Mouse (Mus musculus) midbrain, embryonic 12.5 days (tissue): Measurements from ENCODE around the gene Slc19a1. TPM values are rescaled to one million over a fixed set of nuclear protein-coding genes. Genes with fewer than 3 reads are reported as not detected.

Experiments used
- ATAC-seq: fragments of 200-750 bp; cut with Nextera tagmentation; 2 replicates; pipeline ENCODE4 v1.8.0; 2017; ENCODE audit warnings: low read depth, moderate TSS enrichment, moderate library complexity; ENCODE audit not compliant: low FRiP score
- H3K27ac ChIP-seq: fragments of 300-500 bp; sonication (generic); replicated peaks from 2 replicates; pipeline ENCODE4 v1.5.1; 2016; ENCODE audit warnings: mild to moderate bottlenecking
- H3K27me3 ChIP-seq: fragments of 300-500 bp; sonication (generic); 2 replicates; pipeline ENCODE4 v1.6.1; 2016; ENCODE audit warnings: mild to moderate bottlenecking
- H3K36me3 ChIP-seq: fragments of 300-500 bp; sonication (generic); 2 replicates; pipeline ENCODE4 v1.6.1; 2016
- H3K4me1 ChIP-seq: fragments of 300-500 bp; sonication (generic); 2 replicates; pipeline ENCODE4 v1.6.1; 2016
- H3K4me2 ChIP-seq: fragments of 300-500 bp; sonication (generic); replicated peaks from 2 replicates; pipeline ENCODE4 v1.6.1; 2016; ENCODE audit warnings: mild to moderate bottlenecking, moderate library complexity
- H3K4me3 ChIP-seq: fragments of 300-500 bp; sonication (generic); 2 replicates; pipeline ENCODE4 v1.5.1; 2016; ENCODE audit warnings: mild to moderate bottlenecking
- H3K9ac ChIP-seq: fragments of 300-500 bp; sonication (generic); replicated peaks from 2 replicates; pipeline ENCODE4 v1.6.1; 2016; ENCODE audit warnings: mild to moderate bottlenecking, moderate library complexity
- H3K9me3 ChIP-seq: fragments of 300-500 bp; sonication (generic); 2 replicates; pipeline ENCODE4 v1.6.1; 2016; ENCODE audit warnings: mild to moderate bottlenecking
- WGBS: fragments of 180-500 bp; shearing (Covaris S2); methylation state at CpG from one replicate; pipeline ENCODE4 v1.1.7; 2016; 5-methylcytosine and 5-hydroxymethylcytosine counted together
- polyA plus RNA-seq: library from polyadenylated mRNA; unstranded; fragments of >200 nt; fragmentation: Nextera tagmentation; extraction: Ambion mirVana; gene quantifications from 2 replicates; pipeline ENCODE4 v1.2.1, GENCODE M21; 2016

The Slc19a1 gene
- polyA plus RNA-seq, 1 experiment from 2014 or later = 33.6 TPM

DNA sequence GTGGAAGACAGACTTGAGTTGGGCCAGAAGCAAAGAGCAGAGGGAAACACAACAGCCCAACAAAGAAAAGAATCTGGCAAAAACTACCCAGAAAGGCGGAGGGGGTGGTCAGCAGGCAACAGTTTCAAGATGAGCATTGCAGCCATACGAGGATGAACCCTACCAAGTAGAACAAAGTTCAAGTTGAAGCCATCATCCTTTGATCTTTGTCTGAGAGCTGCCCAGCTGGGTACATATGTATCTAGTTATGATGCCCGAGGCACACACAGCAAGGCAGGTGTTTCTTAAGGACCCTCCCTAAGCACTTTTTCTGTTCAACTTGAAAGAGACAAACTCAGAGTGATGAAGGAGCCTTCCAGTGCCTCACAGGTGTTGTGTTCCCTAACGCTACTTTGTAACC lies 67.7 kb downstream of the Slc19a1 start:
- Histone ChIP-seq H3K9me3 (no peaks in the 10 kb centered on the region), H3K36me3 (no peaks in the 10 kb centered on the region), H3K4me2 (no peak overlapping the region), H3K9ac (no peak overlapping the region), H3K4me3 (no peak overlapping the region), H3K27ac (no peak overlapping the region), H3K27me3 (no peaks in the 10 kb centered on the region), H3K4me1 (peaks cover 11% of the 10 kb centered on the region)
- ATAC-seq = no peak
- 87% methylated on average over 4 of the region's 4 CpGs for WGBS

DNA sequence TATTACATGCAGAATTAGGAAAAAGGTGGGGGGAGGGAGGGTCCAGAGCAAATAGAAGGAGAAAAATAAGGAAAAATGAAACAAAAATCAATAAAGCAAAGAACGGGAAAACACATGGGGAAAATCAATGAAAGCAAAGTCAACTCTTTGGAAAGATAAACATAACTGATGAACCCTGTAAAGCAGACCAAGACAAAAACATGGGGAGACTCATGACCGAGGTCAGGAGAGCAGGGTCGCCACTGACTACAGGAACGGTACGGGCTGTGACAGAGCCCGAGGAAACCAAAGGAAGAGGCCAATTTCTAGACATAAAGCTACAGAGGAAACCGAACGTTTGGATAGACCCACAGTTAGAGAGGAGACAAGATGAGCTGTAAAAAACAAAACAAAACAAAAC lies 71.6 kb downstream of the Slc19a1 start:
- Histone ChIP-seq H3K27ac (no peak overlapping the region), H3K4me1 (no peaks in the 10 kb centered on the region), H3K9me3 (no peaks in the 10 kb centered on the region), H3K27me3 (no peaks in the 10 kb centered on the region), H3K4me3 (no peak overlapping the region), H3K9ac (no peak overlapping the region), H3K4me2 (no peak overlapping the region), H3K36me3 (no peaks in the 10 kb centered on the region)
- 69% methylated on average over 8 of the region's 8 CpGs for WGBS
- ATAC-seq = no peak

DNA sequence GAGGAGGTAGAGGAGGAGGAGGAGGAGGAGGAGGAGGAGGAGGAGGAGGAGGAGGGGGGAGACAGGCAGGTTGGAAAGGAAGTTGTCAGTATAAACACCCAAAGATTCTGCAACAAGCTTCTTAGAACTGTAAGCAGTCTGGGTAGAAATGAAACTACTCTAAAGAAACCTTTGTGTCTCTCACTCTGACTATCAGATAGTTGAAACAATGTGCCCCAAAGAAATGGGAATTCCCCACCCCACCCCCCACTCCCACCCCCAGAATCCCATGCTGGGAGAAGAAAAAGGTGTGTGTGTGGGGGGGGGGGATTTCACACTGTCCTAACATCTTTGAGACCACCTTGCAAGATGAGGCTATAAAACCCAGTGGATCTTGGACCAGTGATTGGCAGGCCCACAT lies 72.3 kb downstream of the Slc19a1 start:
- no peaks in the 10 kb centered on the region for H3K27me3 ChIP-seq
- H3K4me3 ChIP-seq = no peak overlapping the region
- no peaks in the 10 kb centered on the region for H3K4me1 ChIP-seq
- H3K9me3 ChIP-seq = no peaks in the 10 kb centered on the region
- H3K4me2 ChIP-seq = no peak overlapping the region
- no peak overlapping the region for H3K9ac ChIP-seq
- H3K36me3 ChIP-seq = no peaks in the 10 kb centered on the region
- no peak for ATAC-seq
- H3K27ac ChIP-seq = no peak overlapping the region

DNA sequence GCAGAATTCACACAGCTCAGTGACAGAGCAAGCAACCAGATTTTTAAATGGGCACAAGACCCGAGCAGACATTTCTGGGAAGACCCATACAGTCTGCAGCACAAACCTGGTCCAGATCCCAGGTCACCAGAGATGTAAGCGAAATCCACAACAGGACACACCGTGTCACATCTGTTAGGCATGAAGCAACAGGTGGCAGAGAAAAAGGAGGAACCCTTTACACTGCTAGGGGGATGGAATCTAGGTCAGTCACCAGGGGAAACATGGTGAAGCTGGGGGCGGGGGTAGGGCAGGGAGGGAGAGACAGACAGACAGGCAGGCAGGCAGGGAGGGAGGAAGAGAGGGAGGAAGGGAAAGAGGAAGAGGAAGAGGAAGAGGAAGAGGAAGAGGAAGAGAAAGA lies 76.1 kb downstream of the Slc19a1 start:
- Histone ChIP-seq H3K4me1 (no peaks in the 10 kb centered on the region), H3K9ac (no peak overlapping the region), H3K36me3 (no peaks in the 10 kb centered on the region), H3K27me3 (no peaks in the 10 kb centered on the region), H3K4me2 (no peak overlapping the region), H3K4me3 (no peak overlapping the region), H3K27ac (no peak overlapping the region), H3K9me3 (no peaks in the 10 kb centered on the region)
- 85% methylated on average over 4 of the region's 4 CpGs for WGBS
- ATAC-seq = no peak

DNA sequence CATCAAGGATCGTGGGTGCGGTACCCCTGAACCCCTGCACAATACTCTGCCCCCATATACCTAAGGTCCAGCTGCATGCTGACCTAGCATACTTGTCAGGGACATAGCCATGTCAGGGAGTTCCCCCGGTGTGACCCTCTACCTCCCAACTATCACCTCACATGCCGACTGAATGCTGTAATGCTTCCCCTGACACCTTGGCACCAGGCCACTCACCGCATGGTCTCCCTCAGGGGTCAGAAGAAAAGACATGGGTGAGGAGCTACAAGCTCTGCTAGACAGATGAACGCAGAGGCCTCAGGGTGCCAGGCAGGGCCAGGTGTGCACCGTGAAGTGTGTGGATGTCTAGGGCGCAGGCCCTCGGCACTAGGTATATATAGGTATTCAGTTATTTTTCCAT lies 78.0 kb downstream of the Slc19a1 start:
- H3K27ac ChIP-seq = no peak overlapping the region
- H3K9ac ChIP-seq = no peak overlapping the region
- no peaks in the 10 kb centered on the region for H3K9me3 ChIP-seq
- no peaks in the 10 kb centered on the region for H3K36me3 ChIP-seq
- WGBS = 94% methylated on average over 9 of the region's 9 CpGs
- no peak overlapping the region for H3K4me2 ChIP-seq
- no peaks in the 10 kb centered on the region for H3K27me3 ChIP-seq
- no peak overlapping the region for H3K4me3 ChIP-seq
- no peaks in the 10 kb centered on the region for H3K4me1 ChIP-seq
- ATAC-seq = no peak

Other genes with a start within 250 kb of the Slc19a1 start
- 67.9 and 68.9 TPM in 2 replicates for gene Pcbp3, start 70.4 kb upstream of the Slc19a1 start, polyA plus RNA-seq
- gene Col18a1, start 134.3 kb downstream of the Slc19a1 start, polyA plus RNA-seq = 89.2 and 90.0 TPM in 2 replicates
- gene Pofut2, start 227.0 kb downstream of the Slc19a1 start, polyA plus RNA-seq = 70.0 and 80.7 TPM in 2 replicates